Mouse (Mus musculus) frontal cortex, postnatal 14 days (tissue): ENCODE data around the gene Plekhd1.

ENCODE experiments used
- DNase-seq, 2 experiments: peaks; one replicate each; pipeline ENCODE4 v3.0.0; 2022; ENCODE audit warnings: low spot score in 2 of 2

Gene Plekhd1

GRCm38 (mm10) chr12:80692269-80692972 lies at the start of gene Plekhd1:
Plekhd1 (plus strand) TSS chr12:80692591.
- DNase-seq = no peak

DNA sequence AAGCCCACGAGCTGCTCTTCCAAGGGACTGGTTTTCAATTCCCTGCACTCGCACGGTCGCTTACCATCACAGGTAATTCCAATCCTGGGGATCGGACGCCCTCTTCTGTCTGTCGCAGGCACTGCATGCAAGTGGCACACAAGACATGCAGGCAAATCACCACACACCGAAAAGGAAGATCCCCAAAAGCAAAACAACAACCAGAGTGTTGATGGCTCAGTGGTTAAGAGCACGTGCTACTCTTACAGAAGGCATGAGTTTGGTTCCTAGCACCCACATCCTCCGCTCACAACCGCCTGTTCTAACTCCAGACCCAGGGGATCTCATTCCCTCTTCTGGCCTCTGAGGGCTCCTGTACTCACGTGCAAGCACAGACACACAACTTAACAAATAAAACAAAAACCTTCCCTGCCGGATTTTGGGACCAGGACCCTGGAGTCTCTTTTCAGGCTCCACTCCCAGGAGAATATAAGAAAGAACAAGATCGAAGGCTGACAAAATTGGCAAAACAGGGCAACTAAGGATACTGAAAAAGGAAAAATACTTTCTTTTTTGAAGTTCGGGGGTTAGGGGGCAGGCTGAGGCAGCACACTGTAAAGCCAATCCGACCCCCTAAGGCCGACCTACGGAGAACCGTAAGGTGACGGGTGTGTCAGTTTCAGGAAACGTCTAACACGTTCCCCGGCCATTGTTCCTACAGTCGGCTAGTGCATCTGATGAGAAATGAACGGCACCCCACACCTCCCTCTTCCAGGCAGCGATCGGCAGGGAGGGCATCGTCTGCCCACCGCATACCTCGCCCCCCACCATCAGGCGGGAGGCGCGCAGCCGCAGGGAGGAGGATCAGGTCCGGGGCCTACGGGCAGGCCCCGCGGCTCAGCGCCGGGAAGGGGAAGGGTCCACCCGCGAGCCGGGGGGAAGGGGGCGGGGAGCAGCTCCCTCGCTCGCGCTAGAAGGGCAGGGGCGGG lies 49.4 kb upstream of the Plekhd1 start:
- peak; percentile 8 to 39 for DNase-seq

DNA sequence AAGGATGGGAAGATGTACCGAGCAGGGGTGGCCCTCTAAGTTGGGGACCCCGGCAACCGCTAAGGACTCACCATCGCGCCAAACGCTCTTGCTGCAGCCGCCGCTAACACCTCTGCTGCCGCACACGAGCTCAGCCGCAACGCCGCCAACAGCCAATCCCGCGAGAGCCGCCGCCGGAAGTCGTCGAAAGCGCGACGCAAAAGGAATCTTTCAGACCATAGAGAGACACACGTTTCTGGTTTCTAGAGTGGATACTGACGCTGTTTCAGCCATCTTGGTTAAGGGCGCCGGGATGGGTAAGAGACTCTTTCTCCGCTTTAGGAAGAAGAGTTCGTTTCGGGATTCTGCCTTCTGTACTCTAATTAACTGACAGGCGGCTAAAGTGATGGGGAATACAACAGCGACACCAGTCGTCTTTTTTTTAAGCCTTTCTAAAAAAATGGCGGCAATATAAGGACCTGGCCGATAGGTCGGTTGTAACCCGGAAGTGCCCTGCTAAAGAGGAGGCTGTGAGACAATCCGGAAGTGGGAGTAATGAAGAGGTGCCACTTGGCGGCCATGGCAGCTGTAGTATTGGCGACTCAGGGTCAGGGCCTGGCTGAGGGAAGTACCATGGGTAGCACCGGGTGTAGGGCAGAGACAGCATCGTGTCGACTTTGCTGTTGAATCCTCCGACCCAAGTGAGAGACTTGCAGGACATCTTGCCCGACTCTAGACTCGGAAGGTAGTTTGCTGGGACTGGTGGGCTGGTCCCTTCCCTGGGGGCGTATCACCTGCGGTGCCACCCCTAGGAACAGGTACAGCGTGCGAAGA lies 48.5 kb upstream of the Plekhd1 start, which contains the start of the genes Slc39a9 and Erh:
Gene Slc39a9, plus strand, starts transcription at position 191 of the 813 bp plus-strand sequence.
Gene Erh, minus strand, starts transcription at position 649 of the 813 bp plus-strand sequence.
- peak; percentile 90 to 92 for DNase-seq

DNA sequence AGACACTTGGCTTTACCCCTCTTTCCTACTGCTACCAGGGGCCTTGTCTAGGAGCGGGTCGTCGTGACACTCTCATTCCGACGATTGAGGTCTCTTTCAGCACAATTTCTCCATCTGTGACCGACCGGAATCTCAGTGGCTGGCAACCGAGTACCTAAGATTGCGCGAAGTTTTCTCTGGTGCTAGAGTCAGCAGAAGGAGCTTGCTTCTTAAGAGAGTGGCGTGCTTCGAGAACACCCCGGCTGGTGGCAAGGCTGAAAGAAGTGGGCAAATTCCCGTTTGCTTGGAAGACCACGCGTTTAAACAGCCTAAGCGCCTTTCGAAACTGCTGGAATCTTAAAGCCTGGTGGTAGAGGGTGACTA lies 47.9 kb upstream of the Plekhd1 start:
- peak in 1 of 2 experiments; percentile 9 for DNase-seq

DNA sequence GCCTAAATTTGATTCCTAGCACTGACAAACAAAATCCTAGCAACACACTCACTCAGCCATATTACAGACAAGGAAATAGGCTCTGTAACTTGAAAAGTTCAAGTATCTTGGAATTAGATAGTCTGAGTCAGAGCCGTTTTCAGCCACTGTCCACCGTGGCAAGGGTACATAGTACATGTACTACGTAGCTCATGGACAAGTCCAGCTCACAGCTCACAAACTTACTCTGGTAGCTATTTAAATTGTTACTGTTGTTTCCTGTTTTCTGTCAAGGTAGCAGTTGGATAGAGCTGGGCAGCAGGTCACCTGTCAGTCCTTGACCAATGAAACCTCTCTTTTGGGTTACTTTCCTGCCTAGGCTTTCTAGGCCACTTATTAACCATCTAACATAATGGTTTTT lies 46.0 kb upstream of the Plekhd1 start:
- DNase-seq = no peak

DNA sequence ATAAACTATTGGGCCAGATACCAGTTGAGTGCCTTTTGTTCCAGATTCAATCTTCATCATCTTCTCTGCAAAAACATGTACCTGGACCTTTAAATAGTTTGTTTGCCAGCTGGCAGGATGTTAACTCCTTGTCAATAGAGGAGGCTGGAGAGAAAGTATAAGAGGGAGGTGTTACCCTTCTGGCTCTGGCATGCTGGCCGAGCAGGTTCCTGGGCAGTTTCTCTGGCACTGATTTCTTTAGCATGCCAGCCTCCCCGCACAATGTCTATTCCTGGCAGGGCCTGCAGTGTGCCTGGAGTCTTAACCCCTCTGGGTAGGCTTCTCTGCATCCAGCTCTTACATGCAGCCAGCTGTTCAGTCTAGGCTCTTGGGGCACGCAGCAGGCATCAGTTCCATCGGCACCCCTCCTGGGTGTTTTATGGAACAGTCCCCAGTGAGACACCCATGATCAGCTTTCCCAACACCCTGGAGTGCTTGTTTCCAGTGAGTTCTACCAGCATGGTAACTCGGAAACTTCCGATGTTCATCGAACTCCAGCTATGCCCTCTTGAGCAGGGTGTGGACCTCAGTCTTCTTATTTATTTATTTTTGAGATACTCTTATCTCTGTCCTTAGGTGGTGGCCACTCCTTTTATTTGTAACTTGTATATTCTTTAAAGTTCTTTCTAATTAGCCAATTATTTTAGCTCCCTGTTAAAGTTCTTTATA lies 38.3 kb upstream of the Plekhd1 start:
- DNase-seq = no peak

DNA sequence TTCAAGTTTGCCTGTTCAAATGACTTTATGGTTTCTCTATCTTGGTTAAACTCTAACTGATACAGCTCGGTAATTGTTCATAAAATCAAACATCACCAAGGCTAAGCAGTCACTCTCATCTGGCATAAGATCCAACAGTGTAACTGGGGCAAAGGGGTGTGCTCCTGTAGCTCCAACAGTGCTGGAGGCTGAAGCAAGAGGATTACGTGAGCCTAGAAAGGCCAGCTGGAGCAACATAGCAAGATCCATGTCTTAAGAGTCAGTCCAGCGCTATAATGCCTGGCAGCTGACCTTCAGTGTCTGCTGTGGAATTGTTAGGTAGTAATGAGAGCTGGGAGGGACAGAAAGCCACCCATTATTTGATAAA lies 37.7 kb upstream of the Plekhd1 start:
- no peak for DNase-seq

- DNase-seq = no peak
Measured at GRCm38 (mm10) chr12:80658661-80659060, 33.7 kb upstream of the Plekhd1 start.

DNA sequence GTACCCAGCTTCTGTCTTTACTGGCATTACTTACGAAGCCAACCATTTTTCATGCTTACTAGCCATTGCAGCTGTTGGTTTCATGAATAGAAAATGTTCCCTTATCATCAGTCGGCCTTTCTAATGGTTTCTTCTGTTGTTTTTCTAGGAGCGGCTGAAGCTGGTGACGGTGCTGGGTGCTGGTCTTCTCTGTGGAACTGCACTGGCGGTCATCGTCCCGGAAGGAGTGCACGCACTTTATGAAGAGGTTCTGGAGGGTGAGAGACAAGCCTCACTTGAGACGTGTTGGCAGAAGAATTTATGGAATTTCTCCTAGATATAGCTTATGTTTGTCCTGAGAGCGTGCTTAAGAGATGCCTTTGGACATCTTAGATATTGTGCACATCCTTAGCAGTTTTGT lies 30.1 kb upstream of the Plekhd1 start:
- no peak for DNase-seq

GRCm38 (mm10) chr12:80663935-80664334 lies 28.5 kb upstream of the Plekhd1 start:
- no peak for DNase-seq

- DNase-seq = no peak
Measured at GRCm38 (mm10) chr12:80668391-80668790, 24.0 kb upstream of the Plekhd1 start.

- DNase-seq = peak in 1 of 2 experiments; percentile 52
Measured at GRCm38 (mm10) chr12:80673170-80673569, 19.2 kb upstream of the Plekhd1 start.

DNA sequence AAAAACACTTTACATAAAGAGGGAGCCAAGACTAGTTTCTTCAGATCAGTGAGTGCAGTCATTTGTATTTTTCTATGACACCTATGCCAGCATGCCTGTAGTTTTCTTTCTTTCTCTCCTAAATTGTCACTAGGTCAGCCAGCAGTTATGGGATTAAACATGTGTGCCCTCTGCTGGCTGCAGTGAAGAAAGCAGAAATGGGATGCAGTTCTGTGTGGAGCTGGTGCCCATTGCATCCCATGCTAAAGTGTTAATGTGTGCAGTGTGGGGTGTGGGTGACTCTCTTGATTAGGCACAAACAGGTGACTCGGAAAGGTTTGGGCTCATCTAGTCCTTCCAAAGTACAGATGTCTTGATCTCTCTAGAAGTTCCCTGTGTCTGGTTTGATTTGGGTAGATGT lies 11.1 kb upstream of the Plekhd1 start:
- DNase-seq = peak in 1 of 2 experiments; percentile 20

- DNase-seq = no peak
Measured at GRCm38 (mm10) chr12:80683554-80683953, 8.8 kb upstream of the Plekhd1 start.

- no peak for DNase-seq
Measured at GRCm38 (mm10) chr12:80684316-80684715, 8.1 kb upstream of the Plekhd1 start.

- DNase-seq = no peak
Measured at GRCm38 (mm10) chr12:80687788-80688211, 4.6 kb upstream of the Plekhd1 start.

DNA sequence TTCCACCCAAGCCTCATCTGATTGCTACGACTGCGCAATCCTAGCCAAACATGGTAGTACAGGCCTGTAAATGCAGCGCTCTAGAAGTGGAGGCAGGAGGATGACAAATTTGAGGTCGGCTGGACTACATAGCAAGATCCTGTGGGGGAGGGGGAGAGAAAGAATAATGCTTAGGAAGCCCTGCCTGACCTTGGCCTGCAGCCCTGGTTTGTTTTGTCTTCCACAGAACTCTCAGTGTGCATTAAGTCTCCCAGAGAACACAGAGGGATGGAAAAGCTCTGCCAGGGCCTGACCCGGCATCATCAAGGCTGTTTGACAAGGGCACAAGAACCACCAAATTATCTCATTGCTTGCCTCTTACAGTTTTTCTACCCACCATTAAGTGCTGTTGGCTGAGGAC lies 2.7 kb upstream of the Plekhd1 start:
- no peak for DNase-seq

GRCm38 (mm10) chr12:80691671-80692091 lies 710 bp upstream of the Plekhd1 start:
- no peak for DNase-seq

DNA sequence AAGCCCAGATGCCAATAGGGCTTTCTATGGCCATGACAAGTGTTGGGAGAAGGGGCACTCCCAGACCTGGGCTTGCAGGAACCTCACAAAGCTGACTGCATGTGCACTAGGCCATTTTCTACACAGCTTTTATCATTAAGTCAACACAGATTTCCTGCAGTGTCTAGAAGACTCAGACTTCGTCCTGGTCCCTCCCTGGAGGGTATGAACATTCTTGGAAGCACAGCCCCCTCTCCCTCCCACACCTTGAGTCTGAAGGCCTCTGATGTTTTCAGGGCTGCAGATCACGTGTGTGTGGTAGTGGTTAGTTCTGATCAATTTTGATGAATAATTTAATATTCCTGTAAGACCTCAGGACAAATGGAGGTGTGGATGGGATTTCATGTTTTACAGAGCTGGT lies 1.3 kb downstream of the Plekhd1 start:
- no peak for DNase-seq

GRCm38 (mm10) chr12:80695004-80695403 lies 2.6 kb downstream of the Plekhd1 start:
- DNase-seq = no peak

GRCm38 (mm10) chr12:80698526-80699143 lies 6.2 kb downstream of the Plekhd1 start:
- DNase-seq = no peak
